Mouse (Mus musculus) liver, adult 2 months (tissue): ENCODE measurements around the gene Lca5.

ENCODE experiments used
- CTCF ChIP-seq: fragments of 200-500 bp; IDR thresholded peaks from 2 replicates; pipeline ENCODE4 v1.5.1; 2011; ENCODE audit warnings: low read depth, low read length, control low read depth
- POLR2A ChIP-seq: fragments of 200-500 bp; IDR thresholded peaks from 2 replicates; pipeline ENCODE4 v1.6.1; 2011; ENCODE audit warnings: low read length, control low read depth; ENCODE audit not compliant: insufficient read depth; ENCODE audit errors: extremely low read depth

DNA sequence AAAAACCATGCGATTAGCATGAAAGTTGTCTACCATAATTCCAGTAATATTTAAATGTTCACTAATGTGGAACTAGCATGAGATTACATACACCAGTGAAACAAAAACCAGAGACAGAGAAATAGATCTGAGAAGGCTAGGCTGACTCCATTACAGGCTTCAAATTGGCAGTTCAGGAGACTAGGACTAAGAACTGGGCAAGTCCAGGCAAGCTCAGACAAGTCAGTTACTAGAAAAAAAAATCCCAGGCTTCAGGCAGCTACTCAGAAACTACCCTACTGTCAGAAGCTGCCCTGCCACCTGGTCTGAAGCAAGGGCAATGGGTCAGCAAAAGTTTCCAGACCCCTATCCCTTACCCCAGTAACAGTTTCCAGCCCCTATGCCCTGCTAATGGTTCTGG lies 44.4 kb upstream of the Lca5 start:
- TF ChIP-seq POLR2A (no peak), CTCF (no peak)
